Mouse (Mus musculus) forebrain, embryonic 16.5 days (tissue): ENCODE results near the gene Foxg1. TPM values are rescaled to one million over a fixed set of nuclear protein-coding genes. Genes with fewer than 3 reads are reported as not detected.
A peak's percentile ranks its signal among the peaks of the same experiment; 100 is the strongest.

Experiments used
- ATAC-seq: fragments of 200-750 bp; cut with Nextera tagmentation; 2 replicates; pipeline ENCODE4 v1.8.0; 2017; ENCODE audit warnings: mild to moderate bottlenecking, moderate library complexity
- H3K27ac ChIP-seq: fragments of 300-500 bp; sonication (generic); 2 replicates; pipeline ENCODE4 v1.5.1; 2014; ENCODE audit warnings: low read length, control low read depth
- H3K27me3 ChIP-seq: fragments of 300-500 bp; sonication (generic); replicated peaks from 2 replicates; pipeline ENCODE4 v1.6.1; 2014; ENCODE audit warnings: low read length; ENCODE audit not compliant: control insufficient read depth, insufficient read depth
- H3K36me3 ChIP-seq: fragments of 300-500 bp; sonication (generic); 2 replicates; pipeline ENCODE4 v1.6.1; 2014; ENCODE audit not compliant: control insufficient read depth, insufficient read depth
- H3K4me1 ChIP-seq: fragments of 300-500 bp; sonication (generic); replicated peaks from 2 replicates; pipeline ENCODE4 v1.6.1; 2014; ENCODE audit warnings: low read length; ENCODE audit not compliant: control insufficient read depth, insufficient read depth
- H3K4me2 ChIP-seq: fragments of 300-500 bp; sonication (generic); 2 replicates; pipeline ENCODE4 v1.6.1; 2014; ENCODE audit warnings: mild to moderate bottlenecking, low read length, control low read depth
- H3K4me3 ChIP-seq: fragments of 300-500 bp; sonication (generic); replicated peaks from 2 replicates; pipeline ENCODE4 v1.5.1; 2014; ENCODE audit warnings: mild to moderate bottlenecking, low read length, control low read depth
- H3K9ac ChIP-seq: fragments of 300-500 bp; sonication (generic); replicated peaks from 2 replicates; pipeline ENCODE4 v1.6.1; 2014; ENCODE audit warnings: low read depth, low read length, control low read depth
- H3K9me3 ChIP-seq: fragments of 300-500 bp; sonication (generic); 2 replicates; pipeline ENCODE4 v1.6.1; 2016; ENCODE audit warnings: low read length; ENCODE audit not compliant: control insufficient read depth
- WGBS: fragments of 180-500 bp; shearing (Covaris S2); extraction: QIAGEN DNeasy Blood & Tissue Kit; methylation state at CpG from one replicate; pipeline ENCODE4 v1.1.7; 2014; 5-methylcytosine and 5-hydroxymethylcytosine counted together
- polyA plus RNA-seq: library from polyadenylated mRNA; unstranded; fragments of >200 nt; fragmentation: Nextera tagmentation; extraction: Ambion mirVana; gene quantifications from 2 replicates; pipeline ENCODE4 v1.2.1, GENCODE M21; 2015

Gene Foxg1
- polyA plus RNA-seq, result 92.9 and 103 TPM in 2 replicates

GRCm38 (mm10) chr12:49382565-49383520, at the start of gene Foxg1:
Gene Foxg1 (plus strand): TSS chr12:49382660.
- no peaks in the 10 kb centered on the region for H3K27me3 ChIP-seq
- 0 out of 2 replicates have a peak, but pooled peaks cover 2% of the 10 kb centered on the region for H3K36me3 ChIP-seq
- peak within 1 kb of the TSS; percentile 100 for H3K27ac ChIP-seq
- H3K4me1 ChIP-seq, result peaks cover 8% of the 10 kb centered on the region
- H3K9me3 ChIP-seq, result no peaks in the 10 kb centered on the region
- WGBS, result under 1% methylated on average over 58 of the region's 61 CpGs
- peak within 1 kb of the TSS; percentile 98 for H3K9ac ChIP-seq
- ATAC-seq, result peak; percentile 2
- H3K4me2 ChIP-seq, result peak within 1 kb of the TSS; percentile 63
- H3K4me3 ChIP-seq, result peak within 1 kb of the TSS; percentile 80

GRCm38 (mm10) chr12:49349697-49350096, 32.8 kb upstream of the Foxg1 start:
- no peak overlapping the region for H3K27ac ChIP-seq
- WGBS, result 96% methylated on average over 10 of the region's 10 CpGs
- H3K4me1 ChIP-seq, result no peaks in the 10 kb centered on the region
- no peak overlapping the region for H3K4me2 ChIP-seq
- H3K27me3 ChIP-seq, result no peaks in the 10 kb centered on the region
- no peaks in the 10 kb centered on the region for H3K36me3 ChIP-seq
- no peak for ATAC-seq
- H3K9ac ChIP-seq, result no peak overlapping the region
- H3K4me3 ChIP-seq, result no peak overlapping the region
- no peaks in the 10 kb centered on the region for H3K9me3 ChIP-seq

- H3K4me3 ChIP-seq, result no peak overlapping the region
- no peak overlapping the region for H3K27ac ChIP-seq
- ATAC-seq, result no peak
- no peak overlapping the region for H3K9ac ChIP-seq
- H3K9me3 ChIP-seq, result no peaks in the 10 kb centered on the region
- H3K36me3 ChIP-seq, result no peaks in the 10 kb centered on the region
- H3K27me3 ChIP-seq, result no peaks in the 10 kb centered on the region
- 49% methylated on average over 1 of the region's 1 CpGs for WGBS
- H3K4me1 ChIP-seq, result peaks cover 14% of the 10 kb centered on the region
- no peak overlapping the region for H3K4me2 ChIP-seq
Observed at GRCm38 (mm10) chr12:49368931-49369330, 13.5 kb upstream of the Foxg1 start.

GRCm38 (mm10) chr12:49372170-49372569, 10.3 kb upstream of the Foxg1 start:
- peaks cover 20% of the 10 kb centered on the region for H3K4me1 ChIP-seq
- no peaks in the 10 kb centered on the region for H3K9me3 ChIP-seq
- H3K9ac ChIP-seq, result no peak overlapping the region
- H3K36me3 ChIP-seq, result no peaks in the 10 kb centered on the region
- H3K4me2 ChIP-seq, result no peak overlapping the region
- H3K4me3 ChIP-seq, result no peak overlapping the region
- no peak overlapping the region for H3K27ac ChIP-seq
- H3K27me3 ChIP-seq, result no peaks in the 10 kb centered on the region
- no peak for ATAC-seq

GRCm38 (mm10) chr12:49373176-49373575, 9.3 kb upstream of the Foxg1 start:
- no peaks in the 10 kb centered on the region for H3K27me3 ChIP-seq
- peaks cover 23% of the 10 kb centered on the region for H3K4me1 ChIP-seq
- peak overlapping the region; percentile 89 for H3K27ac ChIP-seq
- peak overlapping the region; percentile 72 for H3K9ac ChIP-seq
- H3K4me3 ChIP-seq, result no peak overlapping the region
- whole genome bisulfite sequencing, result 8% methylated on average over 5 of the region's 5 CpGs
- H3K4me2 ChIP-seq, result peak overlapping the region; percentile 85
- H3K36me3 ChIP-seq, result no peaks in the 10 kb centered on the region
- H3K9me3 ChIP-seq, result no peaks in the 10 kb centered on the region
- ATAC-seq, result no peak

GRCm38 (mm10) chr12:49373821-49374605, 8.4 kb upstream of the Foxg1 start:
- no peaks in the 10 kb centered on the region for H3K9me3 ChIP-seq
- peak overlapping the region; percentile 89 for H3K27ac ChIP-seq
- H3K36me3 ChIP-seq, result no peaks in the 10 kb centered on the region
- H3K4me1 ChIP-seq, result peaks cover 23% of the 10 kb centered on the region
- peak overlapping the region; percentile 48 for H3K4me3 ChIP-seq
- no peak for ATAC-seq
- no peaks in the 10 kb centered on the region for H3K27me3 ChIP-seq
- H3K4me2 ChIP-seq, result peak overlapping the region; percentile 85
- peak overlapping the region; percentile 72 for H3K9ac ChIP-seq
- 3% methylated on average over 24 of the region's 24 CpGs for WGBS

GRCm38 (mm10) chr12:49374606-49374995, 7.9 kb upstream of the Foxg1 start:
- H3K27ac ChIP-seq, result peak overlapping the region; percentile 89
- peak overlapping the region; percentile 48 for H3K4me3 ChIP-seq
- H3K36me3 ChIP-seq, result no peaks in the 10 kb centered on the region
- no peaks in the 10 kb centered on the region for H3K9me3 ChIP-seq
- WGBS, result under 1% methylated on average over 14 of the region's 14 CpGs
- no peak for ATAC-seq
- peak overlapping the region; percentile 85 for H3K4me2 ChIP-seq
- peak overlapping the region; percentile 72 for H3K9ac ChIP-seq
- H3K4me1 ChIP-seq, result peaks cover 25% of the 10 kb centered on the region
- no peaks in the 10 kb centered on the region for H3K27me3 ChIP-seq

GRCm38 (mm10) chr12:49375427-49376317, 6.8 kb upstream of the Foxg1 start:
- no peaks in the 10 kb centered on the region for H3K9me3 ChIP-seq
- ATAC-seq, result peak; percentile 13
- WGBS, result 3% methylated on average over 15 of the region's 15 CpGs
- H3K4me3 ChIP-seq, result peak overlapping the region; percentile 58
- peak overlapping the region; percentile 63 for H3K4me2 ChIP-seq
- H3K27me3 ChIP-seq, result no peaks in the 10 kb centered on the region
- H3K27ac ChIP-seq, result peak overlapping the region; percentile 100
- peak overlapping the region; percentile 98 for H3K9ac ChIP-seq
- peaks cover 30% of the 10 kb centered on the region for H3K4me1 ChIP-seq
- H3K36me3 ChIP-seq, result no peaks in the 10 kb centered on the region
